Mouse (Mus musculus) C2C12 (cell line): Measurements from ENCODE around the gene H2-Ab1. TPM values are rescaled to one million over a fixed set of nuclear protein-coding genes. Genes with fewer than 3 reads are reported as not detected.

Experiments
- H3K27me3 ChIP-seq: one replicate; pipeline ENCODE4 v1.6.1; 2011; ENCODE audit not compliant: control insufficient read depth, insufficient read depth, insufficient read length
- H3K36me3 ChIP-seq: one replicate; pipeline ENCODE4 v1.6.1; 2011; ENCODE audit not compliant: control insufficient read depth, insufficient read depth
- H3K4me3 ChIP-seq: one replicate; pipeline ENCODE4 v1.5.1; 2011; ENCODE audit warnings: mild to moderate bottlenecking, control low read depth; ENCODE audit not compliant: poor library complexity, insufficient read depth, severe bottlenecking
- H3K79me2 ChIP-seq: one replicate; pipeline ENCODE4 v1.6.1; 2011; ENCODE audit not compliant: control insufficient read depth, insufficient read depth
- H3K79me3 ChIP-seq: one replicate; pipeline ENCODE4 v1.6.1; 2011; ENCODE audit warnings: low read depth, control low read depth
- H3ac ChIP-seq: one replicate; pipeline ENCODE3; 2011; ENCODE audit warnings: low read depth; ENCODE audit not compliant: control insufficient read depth, insufficient read length
- CEBPB ChIP-seq: IDR thresholded peaks from one replicate; pipeline ENCODE4 v1.6.1; 2011; ENCODE audit warnings: low read depth, mild to moderate bottlenecking, control low read depth, moderate library complexity
- CTCF ChIP-seq: IDR thresholded peaks from one replicate; pipeline ENCODE4 v1.5.1; 2011; ENCODE audit not compliant: control insufficient read depth, insufficient read depth, insufficient read length
- FOSL1 ChIP-seq: IDR thresholded peaks from one replicate; pipeline ENCODE4 v1.8.0; 2011; ENCODE audit warnings: mild to moderate bottlenecking, low read length; ENCODE audit not compliant: poor library complexity, insufficient read depth, severe bottlenecking
- MAX ChIP-seq: IDR thresholded peaks from one replicate; pipeline ENCODE4 v1.6.1; 2011; ENCODE audit warnings: mild to moderate bottlenecking, control low read depth
- MYOD1 ChIP-seq: IDR thresholded peaks from one replicate; pipeline ENCODE4 v1.6.1; 2011; ENCODE audit warnings: low read depth; ENCODE audit not compliant: control insufficient read depth, insufficient read length
- MYOG ChIP-seq: IDR thresholded peaks from one replicate; pipeline ENCODE4 v1.6.1; 2011; ENCODE audit not compliant: control insufficient read depth, insufficient read length; ENCODE audit errors: extremely low read depth
- USF1 ChIP-seq: IDR thresholded peaks from one replicate; pipeline ENCODE4 v1.6.1; 2011; ENCODE audit warnings: low read depth, mild to moderate bottlenecking, control low read depth, moderate library complexity
- polyA plus RNA-seq: library from polyadenylated mRNA; unstranded; fragments of >200 nt; fragmentation: generic; extraction: Trizol; gene quantifications from one replicate; pipeline ENCODE4 v1.2.1, GENCODE M21; 2012; ENCODE audit warnings: missing spikeins

Gene H2-Ab1
- polyA plus RNA-seq, 1 experiment: not detected

- Histone ChIP-seq H3K4me3 (no peak overlapping the region), H3K27me3 (peaks cover 6% of the 10 kb centered on the region), H3K79me2 (no peaks in the 10 kb centered on the region), H3K79me3 (no peaks in the 10 kb centered on the region), H3K36me3 (no peaks in the 10 kb centered on the region), H3ac (no peak overlapping the region)
- TF ChIP-seq CTCF (no peak), CEBPB (no peak), USF1 (no peak), MYOD1 (no peak), MYOG (no peak), MAX (no peak), FOSL1 (no peak)
These were observed 19.7 kb upstream of the H2-Ab1 start for GRCm38 (mm10) chr17:34237741-34238140.

GRCm38 (mm10) chr17:34238706-34239105 lies 18.8 kb upstream of the H2-Ab1 start, which contains the start of gene H2-Ob:
H2-Ob (plus strand) TSS chr17:34238903.
- no peaks in the 10 kb centered on the region for H3K79me3 ChIP-seq
- no peaks in the 10 kb centered on the region for H3K79me2 ChIP-seq
- H3K4me3 ChIP-seq: no peak within 1 kb of the TSS
- TF ChIP-seq MYOG: no peak
- TF ChIP-seq USF1: no peak
- TF ChIP-seq MYOD1: no peak
- TF ChIP-seq CTCF: no peak
- TF ChIP-seq CEBPB: no peak
- TF ChIP-seq MAX: no peak
- no peak for TF ChIP-seq FOSL1
- no peak within 1 kb of the TSS for H3ac ChIP-seq
- no peaks in the 10 kb centered on the region for H3K36me3 ChIP-seq
- peaks cover 6% of the 10 kb centered on the region for H3K27me3 ChIP-seq

GRCm38 (mm10) chr17:34239601-34240041 lies 17.9 kb upstream of the H2-Ab1 start:
- TF ChIP-seq CEBPB (no peak), USF1 (no peak), FOSL1 (no peak), MYOG (no peak), MAX (no peak), CTCF (no peak), MYOD1 (no peak)
- Histone ChIP-seq H3K36me3 (no peaks in the 10 kb centered on the region), H3K79me2 (no peaks in the 10 kb centered on the region), H3K4me3 (no peak overlapping the region), H3ac (no peak overlapping the region), H3K79me3 (no peaks in the 10 kb centered on the region), H3K27me3 (peaks cover 6% of the 10 kb centered on the region)

GRCm38 (mm10) chr17:34240366-34240765 lies 17.1 kb upstream of the H2-Ab1 start:
- Histone ChIP-seq H3K36me3 (no peaks in the 10 kb centered on the region), H3K79me3 (no peaks in the 10 kb centered on the region), H3K4me3 (no peak overlapping the region), H3K79me2 (no peaks in the 10 kb centered on the region), H3ac (no peak overlapping the region), H3K27me3 (peaks cover 6% of the 10 kb centered on the region)
- TF ChIP-seq FOSL1 (no peak), MYOG (no peak), MYOD1 (no peak), USF1 (no peak), MAX (no peak)

GRCm38 (mm10) chr17:34240916-34241315 lies 16.6 kb upstream of the H2-Ab1 start:
- Histone ChIP-seq H3K27me3 (peaks cover 6% of the 10 kb centered on the region), H3K79me3 (no peaks in the 10 kb centered on the region), H3K36me3 (no peaks in the 10 kb centered on the region), H3K4me3 (no peak overlapping the region), H3K79me2 (no peaks in the 10 kb centered on the region), H3ac (no peak overlapping the region)
- TF ChIP-seq MYOD1: no peak
- no peak for TF ChIP-seq CEBPB
- no peak for TF ChIP-seq CTCF
- TF ChIP-seq USF1: no peak
- TF ChIP-seq MYOG: no peak
- TF ChIP-seq FOSL1: no peak
- no peak for TF ChIP-seq MAX

GRCm38 (mm10) chr17:34244656-34245055 lies 12.8 kb upstream of the H2-Ab1 start:
- Histone ChIP-seq H3K79me2 (no peaks in the 10 kb centered on the region), H3ac (no peak overlapping the region), H3K79me3 (no peaks in the 10 kb centered on the region), H3K36me3 (no peaks in the 10 kb centered on the region), H3K4me3 (no peak overlapping the region), H3K27me3 (peaks cover 18% of the 10 kb centered on the region)
- TF ChIP-seq USF1: no peak
- no peak for TF ChIP-seq FOSL1
- no peak for TF ChIP-seq CEBPB
- no peak for TF ChIP-seq CTCF
- no peak for TF ChIP-seq MAX
- TF ChIP-seq MYOD1: no peak
- TF ChIP-seq MYOG: no peak
